Mouse (Mus musculus): ENCODE data around the gene Cst8.
"Not testable (repeated sequence)": the region's sequence is repeated elsewhere in the genome, so short reads cannot be mapped to it uniquely, and the experiment has no call there.

Gene Cst8

DNA sequence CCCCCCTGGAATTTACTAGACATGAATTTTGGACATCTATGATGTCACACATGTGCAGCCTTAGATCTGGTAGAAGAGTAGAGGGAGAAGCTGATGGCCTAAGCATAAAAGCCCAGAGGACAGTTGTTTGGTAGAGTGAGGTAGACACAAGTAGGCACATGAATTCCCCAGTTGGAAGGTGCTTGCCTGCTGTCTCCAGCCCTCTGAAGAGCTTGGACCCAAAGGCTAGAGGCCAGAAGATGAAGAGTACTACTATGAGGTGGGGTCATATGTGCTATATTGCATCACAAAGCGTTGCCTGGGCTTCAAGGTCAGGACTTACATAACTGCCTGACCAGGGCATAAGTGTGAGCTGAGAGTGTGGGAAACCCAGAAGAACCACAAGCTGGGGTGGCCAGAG, at the start of gene Cst8:
Cst8 (plus strand) TSS at position 301 of the 400 bp plus-strand sequence.
- DNase-seq (ENCODE audit: low spot score) = no peak

DNA sequence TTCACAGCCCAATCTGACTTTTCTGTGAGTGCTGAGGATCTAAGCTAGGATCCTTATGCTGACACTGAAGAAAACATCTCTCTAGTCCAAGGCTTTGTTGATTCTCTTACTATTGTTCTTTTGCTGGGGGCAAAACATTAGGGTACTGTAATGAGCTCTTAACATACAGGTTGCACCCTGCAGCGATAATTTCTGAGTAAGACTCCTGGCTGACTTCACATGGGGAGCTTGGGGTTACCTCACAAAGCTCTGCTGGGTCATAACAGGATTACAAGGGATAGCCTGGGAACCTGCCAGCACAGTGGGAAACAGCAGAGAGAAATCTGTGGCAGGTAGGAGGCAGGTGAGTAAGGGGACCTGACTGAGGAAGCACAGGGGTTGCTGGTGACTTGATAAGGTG, 48.5 kb upstream of the Cst8 start, which contains the start of gene Cstl1:
Cstl1 (plus strand) TSS at position 301 of the 400 bp plus-strand sequence.
- no peak for DNase-seq (ENCODE audit: low spot score)

DNA sequence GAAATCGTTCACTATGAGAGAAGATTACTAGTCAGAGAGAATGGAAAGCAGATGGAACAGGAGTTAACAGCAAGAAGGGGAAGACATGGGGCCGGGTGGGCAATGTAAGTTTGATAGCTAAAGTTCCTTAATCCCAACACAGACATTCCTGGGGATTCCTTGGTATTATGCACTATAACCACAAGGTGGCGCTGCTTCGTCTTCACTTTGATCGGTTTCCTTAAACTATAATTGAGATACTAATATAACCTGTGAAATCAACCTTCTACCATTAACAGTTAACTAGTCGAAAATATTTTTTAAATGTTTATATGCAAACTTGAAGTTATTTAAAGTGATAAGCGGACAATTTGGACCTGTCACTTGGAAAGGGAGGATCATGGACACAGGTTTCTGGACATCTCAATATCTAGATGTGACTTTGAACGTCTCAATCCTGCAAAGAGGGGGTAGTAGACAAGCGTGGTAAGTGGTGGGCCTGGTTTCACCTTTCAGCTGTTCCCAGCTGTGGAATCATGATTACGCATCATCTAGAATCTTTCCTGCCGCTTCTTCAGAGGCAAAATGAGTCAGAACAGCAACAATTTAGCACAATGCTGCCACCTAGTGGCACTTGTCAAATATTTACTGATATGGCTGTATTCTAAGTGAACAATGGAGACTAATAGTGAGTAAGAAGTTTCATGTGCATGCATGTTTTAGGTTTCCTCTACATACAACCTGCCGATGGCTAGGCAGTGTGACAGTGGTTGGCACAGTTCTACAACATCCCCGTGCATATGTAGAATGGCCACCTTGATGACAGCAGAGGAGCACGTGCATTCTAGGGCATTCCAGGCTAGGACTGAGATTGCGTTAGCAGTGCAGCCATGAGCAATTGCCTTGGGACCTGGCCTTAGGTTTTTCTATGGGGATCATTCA, 46.4 kb upstream of the Cst8 start:
- DNase-seq (ENCODE audit: low spot score) = peak; percentile 95

DNA sequence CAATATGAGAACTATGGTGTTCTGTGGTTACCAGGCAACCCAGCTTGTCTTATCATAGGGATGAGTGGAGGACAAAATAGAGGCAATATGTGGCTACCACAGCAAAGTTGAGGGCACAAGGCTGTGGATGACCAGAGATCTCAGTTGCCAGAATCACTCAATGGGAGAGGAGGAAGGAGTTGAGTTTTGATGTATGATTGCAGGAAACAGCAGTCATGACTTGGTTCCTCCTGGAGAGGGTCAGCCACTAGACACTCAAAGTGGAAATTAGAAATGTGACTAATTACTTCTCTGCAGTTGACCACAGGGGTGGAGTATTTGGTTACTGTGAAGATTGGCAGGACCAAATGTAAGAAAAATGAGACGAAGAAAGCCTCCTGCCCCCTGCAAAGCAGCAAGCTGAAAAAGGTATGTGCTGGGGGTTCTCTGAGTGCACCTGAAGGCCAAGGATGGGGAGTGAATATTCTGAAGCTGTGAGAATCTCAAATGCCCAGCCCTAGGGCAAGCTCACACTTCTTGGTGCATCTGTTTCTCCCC, 44.2 kb upstream of the Cst8 start:
- no peak for DNase-seq (ENCODE audit: low spot score)

DNA sequence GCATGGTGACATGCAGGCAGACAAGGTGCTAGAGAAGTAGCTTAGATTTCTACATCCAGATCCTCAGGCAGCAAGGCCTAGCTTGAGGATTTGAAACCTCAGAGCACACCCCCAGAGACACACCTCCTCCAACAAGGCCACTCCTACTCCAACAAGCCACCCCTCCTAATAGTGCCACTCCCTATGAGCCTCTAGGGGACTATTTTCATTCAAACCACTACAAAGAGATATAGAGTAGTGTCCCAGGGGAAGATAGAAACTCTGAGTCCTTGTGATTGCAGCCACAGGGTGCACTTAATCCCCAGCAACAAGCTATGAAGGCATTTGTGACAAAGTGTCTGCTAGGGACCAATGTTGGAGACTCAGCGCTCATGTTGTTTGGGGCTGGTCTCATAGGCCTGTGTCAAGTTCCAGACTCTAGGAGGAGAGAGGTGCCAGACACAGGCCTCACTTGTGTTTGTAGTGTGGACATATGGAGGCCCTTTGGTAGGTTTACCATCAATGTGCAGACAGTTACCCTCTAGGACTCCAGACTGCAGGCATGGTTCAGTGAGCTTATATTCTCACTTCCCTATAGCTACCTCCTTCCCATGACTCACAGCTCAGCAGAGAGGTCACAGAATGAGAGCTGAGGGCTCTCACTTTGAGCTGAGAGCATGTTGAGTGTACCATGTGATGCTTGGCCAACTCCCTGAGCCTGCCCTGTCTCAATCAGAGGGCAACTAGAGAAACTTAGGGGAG, 34.8 kb upstream of the Cst8 start:
- DNase-seq (ENCODE audit: low spot score) = no peak

DNA sequence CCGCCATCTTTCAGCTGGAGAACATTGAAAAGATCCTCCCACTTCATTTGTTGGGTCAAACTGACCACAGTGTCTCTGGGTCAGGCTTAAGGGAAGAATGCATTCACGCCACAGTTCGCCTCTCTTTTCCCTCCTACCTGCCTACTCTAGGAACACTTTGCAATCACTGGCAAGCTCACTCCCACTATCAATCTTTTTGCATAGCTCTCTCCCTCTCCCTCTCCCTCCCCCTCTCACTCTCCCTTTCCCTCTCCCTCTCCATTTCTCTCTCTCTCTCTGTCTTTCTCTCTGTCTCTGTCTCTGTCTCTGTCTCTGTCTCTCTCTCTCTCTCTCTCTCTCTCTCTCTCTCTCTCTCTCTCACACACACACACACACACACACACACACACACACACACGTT, 27.2 kb upstream of the Cst8 start, which contains the start of gene Cst11:
Cst11 (minus strand) TSS at position 101 of the 400 bp plus-strand sequence.
- not testable (repeated sequence) for DNase-seq (ENCODE audit: low spot score)

DNA sequence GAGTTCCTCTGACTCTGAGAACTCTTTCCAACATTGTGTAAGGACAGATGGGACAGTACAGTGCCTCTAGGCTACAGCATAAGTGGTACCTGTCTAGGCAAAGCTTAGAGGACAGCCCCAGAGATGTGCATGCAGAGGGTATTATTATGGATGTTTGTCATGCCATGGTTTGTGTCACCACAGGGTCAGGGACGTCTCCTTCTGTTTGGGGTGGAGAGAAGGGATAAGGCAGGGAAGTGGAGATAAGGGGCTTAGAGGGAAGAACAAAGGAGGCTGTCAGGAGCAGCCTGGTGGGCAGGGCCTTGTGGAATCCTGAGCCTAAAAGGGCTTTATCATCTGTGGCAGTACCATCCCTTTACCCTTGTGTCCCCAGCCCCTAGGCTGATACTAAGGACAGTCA, 16.9 kb upstream of the Cst8 start, which contains the start of gene 8030411F24Rik:
8030411F24Rik (plus strand) TSS at position 301 of the 400 bp plus-strand sequence.
- DNase-seq (ENCODE audit: low spot score) = no peak

DNA sequence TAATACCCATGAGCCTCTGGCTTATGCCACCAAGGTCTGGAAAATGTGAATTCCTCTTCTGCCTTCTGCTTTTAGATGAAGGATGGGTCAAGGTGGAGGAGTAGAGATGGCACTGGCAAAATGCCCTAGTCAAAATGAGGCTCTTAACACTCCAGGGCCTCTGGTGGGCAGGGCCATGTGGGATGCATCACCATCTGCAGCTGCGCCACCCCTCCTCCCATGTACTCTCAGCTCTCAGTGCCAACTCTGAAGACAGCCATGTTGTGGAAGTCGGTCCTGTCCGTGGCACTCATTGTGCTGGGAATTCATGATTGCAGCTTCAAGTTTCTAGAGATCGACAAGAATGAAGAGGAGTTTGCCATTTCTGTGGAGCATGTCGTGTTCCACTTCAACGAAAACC, 9.4 kb upstream of the Cst8 start, which contains the start of gene Cst12:
Cst12 (plus strand) TSS at position 220 of the 400 bp plus-strand sequence.
- DNase-seq (ENCODE audit: low spot score) = no peak

DNA sequence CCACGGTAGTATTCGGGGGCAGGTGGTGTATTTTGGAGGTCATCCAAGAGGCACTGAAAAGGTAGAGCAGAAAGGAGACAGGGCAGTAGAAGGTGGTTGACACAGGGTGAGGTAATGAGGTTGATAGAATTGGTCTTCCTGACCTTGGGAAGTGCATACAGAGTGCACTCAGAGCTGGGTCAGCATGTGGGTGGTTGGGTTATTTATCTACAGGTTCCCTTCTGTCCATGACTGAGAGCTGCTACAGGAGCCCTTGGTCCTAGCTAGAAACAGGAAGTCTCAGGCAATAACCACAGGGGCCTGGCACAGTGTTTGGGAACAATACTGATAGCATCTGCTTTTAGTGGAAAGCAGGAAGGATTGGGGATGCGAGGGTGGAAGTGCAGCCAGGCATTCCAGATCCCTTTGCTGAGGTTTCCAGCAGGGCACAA, 2.9 kb downstream of the Cst8 start:
- DNase-seq (ENCODE audit: low spot score) = no peak

DNA sequence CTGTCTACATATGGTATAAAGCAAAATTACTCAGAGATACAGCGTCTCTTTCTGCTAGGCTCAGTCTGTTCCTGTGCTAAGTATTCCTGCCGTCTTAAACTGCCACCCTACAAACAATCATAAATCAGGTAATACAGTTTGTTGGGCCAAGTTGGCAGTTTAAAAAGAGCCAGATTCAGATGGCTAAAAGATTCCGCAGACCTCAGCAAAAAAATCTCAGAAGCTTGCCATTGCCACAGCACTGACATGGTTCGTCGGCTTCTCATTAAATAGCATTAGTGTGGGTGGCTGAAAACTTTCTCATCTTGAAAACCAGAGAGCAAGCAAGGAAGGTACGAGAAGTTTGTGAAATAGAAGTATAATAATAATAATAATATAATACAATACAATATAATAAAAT, 8.1 kb downstream of the Cst8 start:
- no peak for DNase-seq (ENCODE audit: low spot score)

DNA sequence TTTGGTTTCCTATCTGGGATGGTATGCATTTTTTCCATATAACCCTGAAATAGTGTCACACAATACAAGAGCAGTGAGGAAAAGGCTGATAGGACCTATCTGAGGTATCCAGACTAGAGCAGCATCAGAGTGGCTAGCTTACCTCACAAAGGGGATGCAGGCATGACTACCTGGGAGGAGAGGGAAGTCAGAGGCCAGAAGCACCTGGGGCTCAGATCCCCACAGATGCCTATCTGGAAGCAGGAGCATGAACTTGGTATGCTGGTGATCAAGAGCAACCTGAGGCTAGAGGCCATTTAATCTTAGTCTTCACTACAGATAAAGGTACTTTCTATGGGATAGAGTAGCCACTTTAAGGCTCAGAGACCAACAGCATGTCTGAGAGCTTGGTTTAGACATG, 21.3 kb downstream of the Cst8 start, which contains the start of gene Cst13:
Cst13 (plus strand) TSS at position 173 of the 400 bp plus-strand sequence.
- no peak for DNase-seq (ENCODE audit: low spot score)

DNA sequence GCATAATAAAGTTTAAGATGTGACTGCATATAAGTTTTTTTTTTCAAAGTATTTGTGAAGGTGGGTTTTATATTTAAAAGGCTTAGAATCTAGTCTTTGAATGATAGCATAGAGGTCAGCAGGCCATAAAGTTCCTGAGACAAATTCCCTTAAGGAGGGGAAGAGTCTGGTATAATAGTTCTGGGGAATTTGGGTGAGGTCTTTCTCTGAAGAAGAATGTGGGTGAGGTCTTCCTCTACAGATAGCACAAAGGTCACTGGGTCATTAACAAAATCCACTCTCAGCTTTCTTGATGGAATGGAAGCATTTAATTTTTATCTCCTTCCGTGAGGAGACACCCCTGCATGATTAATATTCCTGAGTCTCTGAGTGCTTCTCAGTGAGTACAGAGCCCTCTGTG, 27.4 kb downstream of the Cst8 start:
- no peak for DNase-seq (ENCODE audit: low spot score)

DNA sequence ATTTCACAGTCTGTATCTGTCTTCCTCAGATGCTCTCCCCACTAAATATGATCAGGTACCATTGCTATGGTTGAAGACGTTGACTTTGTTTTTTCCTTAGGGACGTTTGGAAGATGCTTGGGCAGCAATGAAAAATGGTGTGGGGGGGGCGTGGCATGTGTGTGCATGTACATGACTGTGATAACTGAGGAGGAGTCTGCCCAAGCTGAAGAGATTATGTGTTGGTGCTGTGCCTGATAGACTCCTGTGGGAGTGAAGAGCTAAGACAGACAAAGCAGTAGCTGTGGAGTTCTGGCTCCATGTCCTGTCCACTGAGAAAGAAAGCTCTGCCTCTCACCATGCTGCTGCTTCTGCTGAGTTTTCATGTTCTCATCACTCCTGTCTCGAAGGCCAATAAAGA, 36.3 kb downstream of the Cst8 start, which contains the start of gene Cst9:
Cst9 (plus strand) TSS at position 236 of the 400 bp plus-strand sequence.
- DNase-seq (ENCODE audit: low spot score) = no peak

DNA sequence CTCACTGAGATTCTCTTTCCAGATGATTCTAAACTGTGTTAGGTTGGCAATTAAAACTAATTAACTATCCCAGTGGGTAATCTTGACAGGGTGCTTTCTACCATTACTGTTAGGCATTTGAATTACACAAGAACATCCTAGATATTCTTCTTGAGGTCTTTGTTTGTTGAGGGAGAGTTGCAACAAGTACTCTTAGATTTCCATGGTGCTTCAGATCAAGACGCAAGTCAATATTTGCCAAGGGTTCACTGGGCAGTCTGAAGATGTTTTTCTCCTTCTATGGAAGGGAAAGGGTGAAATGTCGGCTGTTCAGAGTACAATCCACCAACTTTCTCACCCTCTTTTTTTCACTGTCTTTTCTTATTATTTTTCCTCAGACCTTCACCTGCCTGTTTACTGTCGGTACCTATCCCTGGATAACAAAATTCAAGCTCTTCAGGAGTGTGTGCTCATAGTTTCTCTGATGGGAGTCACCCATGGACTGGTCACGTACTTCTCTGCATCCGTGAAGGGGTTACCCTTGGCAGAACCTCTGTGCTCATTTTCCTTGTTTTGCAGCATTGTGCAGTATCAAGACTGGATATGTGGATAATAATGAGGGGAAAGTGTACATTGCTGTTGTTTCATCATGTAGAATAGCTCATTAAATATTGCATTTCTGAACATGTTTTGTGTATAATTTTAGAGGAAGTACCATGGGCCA, 39.6 kb downstream of the Cst8 start:
- DNase-seq (ENCODE audit: low spot score) = no peak

DNA sequence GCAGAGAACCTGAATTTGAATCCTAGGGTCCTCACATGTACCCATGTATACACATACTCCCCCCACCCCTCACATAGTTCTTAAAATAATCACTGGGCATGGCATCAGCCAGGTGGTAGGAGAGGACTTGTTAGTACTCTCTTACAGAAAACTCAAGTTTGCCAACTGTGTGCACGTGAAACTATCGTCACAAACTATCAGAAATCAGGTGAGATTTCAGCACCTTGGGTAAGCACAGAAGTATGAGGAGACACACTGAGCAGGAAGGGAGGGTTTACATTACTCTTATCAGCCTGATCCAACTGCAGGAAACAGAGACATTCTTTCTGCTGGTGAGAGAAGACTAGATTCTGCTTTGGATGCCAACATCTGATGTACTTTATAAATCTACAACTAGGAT, 40.6 kb downstream of the Cst8 start:
- no peak for DNase-seq (ENCODE audit: low spot score)

DNA sequence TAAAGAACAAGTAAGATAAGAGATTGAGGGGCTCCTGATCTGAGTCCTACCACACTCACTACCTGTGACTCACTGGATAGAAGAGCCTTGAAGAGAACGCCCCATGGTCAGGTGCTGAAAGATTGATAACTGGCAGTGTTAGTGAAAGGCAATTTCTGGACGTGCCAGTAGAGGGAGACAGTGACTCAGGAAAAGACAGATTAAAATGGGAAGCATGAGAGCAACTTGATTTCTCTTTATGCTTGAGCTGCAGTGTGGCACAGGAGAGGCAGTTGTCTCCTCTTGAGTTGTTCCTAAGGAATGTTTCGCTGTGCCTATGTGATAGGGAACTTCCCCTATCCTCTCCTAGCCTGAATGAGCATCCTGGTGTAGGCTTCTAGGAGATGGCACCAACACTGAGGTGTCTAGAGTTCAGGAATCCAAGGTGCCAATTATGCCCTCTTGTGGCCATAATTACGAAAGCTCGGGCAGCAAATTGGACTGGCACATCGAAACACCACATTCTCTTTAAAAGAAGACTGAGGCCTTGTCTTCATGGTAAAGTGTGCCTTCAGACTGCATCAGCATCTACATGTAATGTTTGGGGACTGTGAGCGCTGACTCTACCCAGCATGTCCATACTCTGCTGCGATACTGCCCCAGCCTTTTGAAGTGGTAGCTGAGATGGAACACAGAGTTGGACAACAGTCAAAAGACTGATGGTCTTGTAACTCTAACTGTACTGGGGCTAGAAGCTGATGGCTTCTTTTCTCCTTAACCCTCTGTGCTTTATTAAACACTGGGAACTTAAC, 52.7 kb downstream of the Cst8 start:
- DNase-seq (ENCODE audit: low spot score) = peak; percentile 93
